Mouse (Mus musculus) right cerebral cortex, adult 2 months (tissue): ENCODE data around the gene Xrn2.
"Not testable (repeated sequence)": the region's sequence is repeated elsewhere in the genome, so short reads cannot be mapped to it uniquely, and the experiment has no call there.

ENCODE experiments used
- DNase-seq, 2 experiments: peaks; one replicate each; pipeline ENCODE4 v3.0.0; 2021 to 2022; ENCODE audit warnings: low spot score in 2 of 2

The Xrn2 gene

DNA sequence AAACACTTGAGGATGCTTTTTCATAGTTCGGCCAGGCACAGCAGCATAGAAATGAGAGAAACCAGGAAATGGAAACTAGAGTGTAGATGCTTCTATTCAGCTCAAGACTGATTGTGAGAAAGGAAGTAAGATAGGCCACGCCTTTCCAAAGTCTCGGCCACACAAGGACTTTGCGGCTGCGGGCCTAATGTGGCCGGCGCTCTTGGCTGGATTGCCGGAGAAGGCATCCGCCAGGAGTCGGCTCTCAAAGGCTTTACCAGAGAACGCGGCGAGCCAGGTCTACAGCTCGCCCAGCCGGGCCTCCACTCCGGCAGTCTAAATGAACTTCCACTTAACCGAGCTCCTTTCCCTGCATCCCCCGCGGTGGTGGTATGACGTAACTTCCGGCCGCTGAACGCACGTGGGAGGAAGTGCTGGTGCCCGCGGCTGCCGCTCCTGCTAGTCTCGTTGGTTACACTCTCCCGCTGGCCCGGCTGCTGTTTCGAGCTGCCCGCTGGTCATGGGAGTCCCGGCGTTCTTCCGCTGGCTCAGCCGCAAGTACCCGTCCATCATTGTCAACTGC lies at the start of gene Xrn2:
Gene Xrn2, plus strand, starts transcription at position 374 of the 562 bp plus-strand sequence.
- peak; percentile 98 for DNase-seq

DNA sequence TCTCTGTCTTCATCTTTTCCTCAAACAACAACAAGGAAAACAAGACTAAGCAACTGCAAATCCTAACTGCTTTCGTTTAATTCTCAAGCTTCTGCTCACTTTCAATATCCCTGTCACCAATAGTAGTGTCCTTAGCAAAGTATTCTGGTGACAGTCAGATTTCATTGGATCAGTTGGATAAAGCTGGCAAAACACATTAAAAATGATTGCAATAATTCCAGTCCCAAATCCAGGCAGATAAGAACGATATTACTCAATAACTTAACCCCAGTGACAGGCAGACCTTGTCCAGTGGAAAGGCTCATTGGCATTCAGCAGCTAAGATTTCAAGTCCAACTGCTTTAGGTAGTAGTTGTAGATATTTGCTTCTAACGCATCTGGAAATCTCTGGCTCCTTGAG lies 37.8 kb upstream of the Xrn2 start:
- no peak for DNase-seq

DNA sequence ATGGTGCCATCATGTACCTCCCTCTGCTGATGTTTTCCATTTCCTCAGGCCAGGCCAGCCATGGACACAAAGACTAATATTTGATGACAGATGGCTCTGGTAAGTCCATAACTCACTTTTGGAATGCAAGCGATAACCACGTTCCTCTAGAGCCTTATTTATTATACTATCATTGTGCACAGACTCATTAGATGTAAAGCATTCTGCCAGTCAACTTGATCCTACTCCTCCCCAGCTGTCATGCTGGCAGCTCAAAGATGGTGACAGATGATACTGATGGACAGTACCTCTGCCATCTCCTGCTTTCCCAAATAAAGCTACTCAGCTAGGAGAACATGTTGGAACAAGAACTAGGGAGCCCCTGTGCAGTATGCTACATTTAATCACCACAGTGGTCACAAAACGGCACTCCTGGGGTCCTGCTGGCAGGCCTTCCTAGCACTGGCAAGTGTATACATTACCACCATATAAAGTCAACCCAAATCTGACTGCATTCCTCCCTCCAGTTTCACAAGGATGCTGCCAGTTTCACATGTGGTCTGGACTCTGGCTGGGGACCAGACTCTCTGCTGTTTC lies 37.3 kb upstream of the Xrn2 start:
- no peak for DNase-seq

DNA sequence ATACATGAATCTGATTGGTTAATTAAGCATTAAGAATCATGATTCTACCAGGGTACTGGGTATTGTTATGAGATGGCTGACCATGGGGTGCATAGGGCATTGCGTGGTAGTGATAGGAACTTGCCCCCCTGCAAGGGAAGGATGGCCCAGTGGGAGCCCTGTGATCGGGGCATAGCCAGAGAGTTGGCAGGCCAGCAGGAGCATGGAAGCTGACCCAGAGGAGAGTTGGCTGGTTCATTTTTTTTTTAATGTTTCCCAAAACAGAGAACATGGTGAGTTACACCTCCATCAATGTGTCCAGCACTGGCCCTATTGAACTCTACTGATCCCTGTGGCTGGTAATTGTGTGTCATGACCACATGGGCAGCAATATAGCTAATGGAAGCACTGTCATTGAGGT lies 30.0 kb upstream of the Xrn2 start:
- no peak for DNase-seq

DNA sequence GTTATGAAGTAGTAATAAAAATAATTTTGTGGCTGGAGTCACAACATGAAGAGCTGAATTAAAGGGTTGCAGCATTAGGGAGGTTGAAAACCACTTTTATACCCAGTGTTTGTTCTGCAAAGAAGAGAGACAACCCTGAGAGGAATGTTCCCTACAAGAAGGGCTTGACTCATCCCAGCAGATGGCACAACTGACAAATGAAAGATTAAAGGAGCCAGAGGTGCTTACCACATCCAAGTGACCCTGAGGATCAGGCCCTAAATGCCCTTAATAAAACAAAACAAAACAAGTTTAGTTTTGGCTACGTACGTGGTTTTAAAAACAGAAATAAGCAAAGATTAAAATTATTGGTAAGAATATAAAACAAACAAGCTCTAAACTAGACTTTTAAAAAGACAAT lies 28.0 kb upstream of the Xrn2 start:
- DNase-seq = no peak

DNA sequence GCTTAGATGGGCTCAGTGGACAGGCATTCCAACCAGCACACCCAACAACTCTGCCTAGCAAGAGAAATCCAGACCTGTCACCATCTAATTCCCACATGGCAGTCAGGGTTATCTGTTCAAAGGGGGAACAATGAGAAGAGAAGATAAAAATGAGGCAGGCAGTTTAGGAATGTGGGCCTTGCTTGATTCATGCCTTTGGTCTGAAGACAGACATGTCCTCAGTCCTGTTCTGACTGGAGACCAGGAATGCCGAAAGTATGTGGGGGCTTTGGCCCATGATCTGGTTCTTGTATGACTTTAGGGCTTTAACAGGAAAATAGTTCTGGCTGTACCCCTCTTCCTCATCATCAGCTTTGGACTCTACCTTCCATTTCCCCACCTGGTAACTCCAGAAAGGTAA lies 27.0 kb upstream of the Xrn2 start:
- no peak for DNase-seq

DNA sequence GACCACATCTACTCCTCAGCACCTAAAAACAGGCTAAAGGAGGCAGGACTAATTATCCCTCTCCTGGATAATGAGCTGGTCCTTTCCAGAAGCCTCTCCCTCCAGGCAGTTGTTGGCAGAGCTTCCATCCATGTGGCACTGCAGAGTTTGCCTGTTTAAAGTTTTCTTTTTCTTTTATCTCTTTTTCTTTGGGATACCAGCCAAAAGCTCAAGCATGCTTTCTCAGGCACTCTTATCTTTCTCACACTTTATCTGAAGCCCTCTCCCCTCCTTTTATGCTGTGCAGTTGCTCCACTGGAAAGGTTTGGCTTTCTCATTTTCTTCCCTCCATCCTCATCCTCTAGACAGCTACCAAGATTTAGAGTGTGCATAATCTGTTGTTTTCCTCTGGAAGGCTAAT lies 26.4 kb upstream of the Xrn2 start:
- DNase-seq = no peak

DNA sequence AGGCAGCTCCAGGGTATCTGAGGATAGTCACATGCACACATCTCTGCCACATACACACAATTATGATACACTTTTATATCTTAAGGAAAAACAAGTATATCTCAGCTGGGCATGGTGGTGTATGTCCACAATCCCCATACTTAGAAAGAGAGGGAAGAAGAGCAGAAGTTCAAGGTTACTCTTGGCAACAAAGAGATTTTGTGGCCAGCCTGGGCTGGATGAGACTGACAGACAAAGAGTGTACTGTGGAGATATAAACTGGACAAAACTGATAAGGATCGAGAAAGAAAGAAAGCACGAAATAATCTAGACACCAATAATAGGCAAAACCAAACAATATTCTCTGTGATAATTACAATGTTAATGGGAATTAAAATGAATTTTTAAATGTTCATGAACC lies 5.5 kb upstream of the Xrn2 start:
- DNase-seq = no peak

DNA sequence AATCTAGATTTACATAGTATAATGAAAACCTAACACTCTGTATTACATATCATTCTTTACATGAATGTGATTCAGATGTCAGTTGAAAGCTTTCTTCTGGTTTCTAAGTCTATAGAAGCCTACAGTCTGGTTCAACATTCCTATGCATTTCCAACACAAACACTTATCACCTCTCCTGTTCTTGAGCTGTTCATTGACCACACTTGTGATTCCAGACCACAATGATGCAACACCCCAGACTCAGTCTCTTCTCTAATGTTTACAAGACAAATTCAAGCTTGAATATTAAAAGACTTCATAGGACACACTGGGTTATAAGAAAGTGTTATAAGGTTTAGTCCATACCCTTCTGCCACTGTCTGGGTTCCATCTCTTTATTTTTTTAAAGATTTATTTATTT lies 3.7 kb upstream of the Xrn2 start:
- DNase-seq = no peak

DNA sequence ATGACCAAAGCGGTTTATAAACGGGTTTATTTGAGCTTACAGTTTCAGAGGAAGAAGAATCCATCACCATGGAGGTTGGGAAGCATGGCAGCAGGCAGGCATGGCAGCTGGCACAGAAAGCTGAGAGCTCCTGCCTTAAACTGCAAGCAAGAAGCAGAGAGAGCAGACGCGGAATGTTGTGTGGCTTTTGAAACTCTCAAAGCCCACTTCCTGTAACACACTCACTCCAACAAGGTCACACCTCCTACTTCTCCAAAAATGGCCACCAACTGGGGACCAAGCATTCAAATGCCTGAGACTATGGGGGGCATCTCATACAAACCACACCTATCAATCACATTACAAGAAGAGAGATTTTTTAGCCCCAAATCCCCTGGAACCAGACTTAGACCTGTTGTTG lies 2.7 kb upstream of the Xrn2 start:
- DNase-seq = no peak

DNA sequence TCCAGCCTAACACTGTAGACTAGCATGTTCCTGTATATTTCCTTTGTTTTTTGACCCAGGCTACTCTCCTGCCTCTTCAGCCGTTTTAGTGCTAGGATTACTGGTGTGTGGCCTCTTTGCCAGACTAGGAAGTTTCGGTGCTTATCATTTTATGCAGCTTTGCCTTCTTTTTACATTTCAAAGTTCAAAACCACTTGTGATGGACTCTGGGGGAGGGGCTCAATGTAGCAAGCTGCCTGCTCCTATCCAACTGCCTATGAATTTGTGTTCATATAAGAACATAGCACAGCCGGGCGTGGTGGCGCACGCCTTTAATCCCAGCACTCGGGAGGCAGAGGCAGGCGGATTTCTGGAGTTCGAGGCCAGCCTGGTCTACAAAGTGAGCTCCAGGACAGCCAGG lies 1.8 kb upstream of the Xrn2 start:
- no peak for DNase-seq

DNA sequence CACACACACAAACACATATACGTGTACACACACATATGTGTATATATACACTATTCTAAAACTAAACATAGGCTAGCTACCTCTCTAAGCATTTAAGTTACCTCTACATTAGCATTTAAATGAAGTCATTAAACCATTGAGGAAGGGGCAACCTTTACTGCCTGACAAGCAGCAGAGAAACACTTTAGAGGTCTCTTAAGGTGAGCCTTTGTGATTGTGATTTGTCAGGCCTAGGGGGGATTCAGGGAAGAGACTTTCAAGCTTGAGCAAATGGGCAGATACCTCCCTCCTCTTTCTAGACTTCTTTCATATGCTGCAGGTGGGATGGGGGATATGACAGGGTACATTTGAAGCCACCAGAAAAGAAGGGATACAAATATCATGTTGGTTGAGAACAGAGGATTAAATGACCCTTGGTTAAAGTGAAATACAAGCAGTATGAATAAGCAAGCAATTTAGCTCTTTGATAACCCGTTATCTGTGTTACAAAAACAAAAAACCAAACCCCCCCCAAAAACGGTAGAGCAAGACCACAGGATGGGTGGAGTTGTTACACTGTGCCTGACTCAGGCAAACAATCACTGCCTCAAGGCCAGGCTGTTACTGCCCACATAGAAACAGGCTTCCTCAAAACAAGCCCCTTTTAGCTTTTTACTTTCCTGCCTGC lies 1.2 kb upstream of the Xrn2 start:
- DNase-seq = no peak

DNA sequence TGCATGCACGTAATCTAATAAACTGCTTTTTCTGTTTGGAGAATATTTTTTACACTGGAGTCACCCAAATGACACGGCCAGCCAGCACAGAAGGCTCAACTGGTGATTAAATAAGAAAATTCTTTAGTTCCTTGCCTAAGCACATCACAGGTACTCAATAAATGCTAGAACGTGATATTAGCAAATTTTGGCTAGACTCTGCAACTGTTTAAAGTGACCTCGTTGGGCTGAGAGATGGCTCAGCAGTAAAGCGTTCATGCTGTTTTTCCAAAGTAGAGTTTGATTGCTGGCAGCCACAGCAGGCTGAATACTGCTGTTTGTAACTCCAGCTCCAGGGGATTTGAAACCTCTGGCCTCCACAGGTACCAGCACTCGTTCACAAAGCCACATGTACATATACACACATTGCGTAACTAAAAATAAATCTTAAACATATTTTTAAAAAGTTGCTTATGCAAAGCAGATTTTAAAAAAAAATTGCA lies 614 bp upstream of the Xrn2 start:
- DNase-seq = no peak

DNA sequence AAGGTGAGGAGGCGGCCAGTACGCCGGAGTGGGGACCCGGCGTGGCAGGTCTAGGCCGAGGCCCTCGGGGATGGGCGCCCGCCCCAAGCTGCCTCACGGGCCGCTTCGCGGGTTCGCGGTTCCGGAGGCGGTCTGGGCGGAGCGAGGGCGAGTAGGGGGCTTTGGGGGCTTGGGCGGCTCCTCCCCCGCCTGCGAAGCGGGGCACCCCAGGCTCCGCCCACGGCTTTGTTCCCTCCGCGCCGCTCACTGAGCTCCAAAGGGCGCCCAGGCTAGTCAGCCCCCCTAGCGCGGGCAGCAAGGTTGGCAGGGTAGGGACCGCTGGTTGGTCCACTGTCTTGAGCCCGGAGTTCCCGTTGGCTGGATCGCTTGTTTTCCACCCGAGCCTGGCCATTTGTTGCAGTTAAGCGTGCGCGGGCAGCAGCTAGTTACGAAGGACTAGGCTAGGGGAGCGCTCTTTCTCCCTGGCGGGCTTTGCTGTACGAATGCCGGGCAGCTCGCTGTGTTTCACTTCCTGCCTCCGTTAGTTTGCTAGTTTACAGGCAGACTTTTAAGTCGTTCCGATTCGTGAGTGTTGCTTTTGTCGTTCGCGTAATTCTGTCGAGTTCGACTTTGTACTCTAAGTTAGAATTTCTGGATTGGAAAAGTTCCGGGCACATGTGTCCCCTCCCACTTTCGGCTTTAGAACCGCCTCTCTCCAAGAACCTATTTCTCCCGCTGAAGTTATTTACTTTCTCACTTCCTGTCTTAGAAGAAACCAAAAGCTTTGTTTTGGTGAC lies 586 bp downstream of the Xrn2 start:
- DNase-seq = peak; percentile 56 to 61

DNA sequence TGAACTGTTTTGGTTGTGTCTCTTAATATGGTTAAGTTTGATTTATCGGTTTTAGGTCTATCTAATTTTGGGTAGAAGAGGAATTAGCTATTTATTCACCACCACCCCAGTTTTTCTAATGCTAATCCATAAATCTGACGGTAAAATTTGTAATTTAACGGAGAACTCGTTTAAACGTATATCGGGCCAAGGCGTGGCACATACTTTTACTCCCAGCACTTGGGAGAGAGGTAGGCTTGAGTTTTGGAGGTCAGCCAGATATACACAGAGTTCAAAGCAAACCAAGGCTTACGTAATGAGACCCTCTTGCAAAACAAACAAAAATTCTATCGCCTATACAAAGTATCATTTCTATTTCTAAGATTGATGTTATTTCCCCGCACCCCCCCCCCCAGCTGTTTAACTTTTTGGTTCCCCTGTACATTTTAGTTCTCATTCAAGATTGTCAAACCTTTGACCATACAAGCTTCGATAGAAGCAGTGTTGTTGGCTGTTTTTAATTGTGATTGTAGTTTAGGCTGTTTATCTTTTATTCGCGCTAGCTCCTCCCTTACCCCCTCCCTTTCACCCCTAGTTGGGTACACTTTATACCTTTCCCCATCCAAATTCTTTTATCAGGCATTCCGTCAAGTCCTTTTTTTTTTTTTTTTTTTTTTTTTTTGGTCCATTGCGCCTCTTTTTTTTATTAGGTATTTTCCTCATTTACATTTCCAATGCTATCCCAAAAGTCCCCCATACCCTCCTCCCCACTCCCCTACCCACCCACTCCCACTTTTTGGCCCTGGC lies 1.5 kb downstream of the Xrn2 start:
- no peak for DNase-seq

DNA sequence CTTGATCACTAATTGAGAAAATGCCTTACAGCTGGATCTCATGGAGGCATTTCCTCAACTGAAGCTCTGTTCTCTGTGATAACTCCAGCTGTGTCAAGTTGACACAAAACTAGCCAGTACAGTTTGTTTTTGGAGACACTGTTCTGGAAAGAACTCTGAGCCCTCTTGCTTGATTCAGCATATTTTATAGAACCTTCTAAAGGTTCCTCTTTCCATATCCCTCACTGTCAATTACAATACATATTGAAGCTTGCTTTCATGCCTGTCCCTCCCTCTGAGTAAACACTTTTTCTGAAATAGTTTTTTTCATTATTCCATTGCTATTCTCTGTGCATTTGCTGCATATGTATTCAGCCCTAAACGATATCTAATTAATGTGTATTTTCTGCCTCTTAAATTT lies 9.2 kb downstream of the Xrn2 start:
- DNase-seq = not testable (repeated sequence)

DNA sequence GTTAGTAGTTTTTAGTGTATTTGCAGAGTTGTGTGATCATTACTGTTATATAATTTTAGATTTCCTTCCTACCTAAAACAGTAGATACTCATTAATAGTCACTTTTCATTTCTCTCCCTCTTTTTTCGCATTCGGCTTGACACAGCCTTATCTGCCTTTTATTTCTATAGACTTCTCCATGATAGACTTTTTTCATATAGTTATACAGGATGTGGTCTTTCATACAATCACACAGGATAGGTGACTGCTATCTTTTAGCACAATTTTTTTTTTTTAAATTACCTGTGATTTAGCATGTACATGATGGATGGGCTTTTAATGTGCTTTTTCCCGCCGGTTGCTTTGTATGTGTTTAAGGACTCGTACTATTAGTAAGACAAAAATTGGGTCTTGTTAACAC lies 10.3 kb downstream of the Xrn2 start:
- DNase-seq = no peak

DNA sequence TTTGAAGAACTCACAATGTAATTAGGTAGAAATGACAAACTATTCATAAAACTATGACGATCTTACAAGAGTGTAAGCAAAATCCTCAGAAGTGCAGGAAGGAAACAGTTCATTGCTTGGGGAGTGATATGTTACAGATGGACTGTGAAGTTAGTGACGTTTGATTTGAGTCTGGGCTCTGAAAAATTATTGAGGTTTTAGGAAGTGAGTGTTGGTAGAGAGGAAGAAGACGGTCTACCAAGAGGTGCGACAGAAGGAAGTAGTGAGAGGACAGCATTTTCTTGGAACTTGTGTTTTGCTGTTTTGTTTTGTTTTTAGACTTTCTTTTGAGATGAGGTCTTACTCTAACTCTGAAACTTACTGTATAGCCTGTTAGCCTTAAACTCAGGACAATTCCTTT lies 10.8 kb downstream of the Xrn2 start:
- DNase-seq = no peak

DNA sequence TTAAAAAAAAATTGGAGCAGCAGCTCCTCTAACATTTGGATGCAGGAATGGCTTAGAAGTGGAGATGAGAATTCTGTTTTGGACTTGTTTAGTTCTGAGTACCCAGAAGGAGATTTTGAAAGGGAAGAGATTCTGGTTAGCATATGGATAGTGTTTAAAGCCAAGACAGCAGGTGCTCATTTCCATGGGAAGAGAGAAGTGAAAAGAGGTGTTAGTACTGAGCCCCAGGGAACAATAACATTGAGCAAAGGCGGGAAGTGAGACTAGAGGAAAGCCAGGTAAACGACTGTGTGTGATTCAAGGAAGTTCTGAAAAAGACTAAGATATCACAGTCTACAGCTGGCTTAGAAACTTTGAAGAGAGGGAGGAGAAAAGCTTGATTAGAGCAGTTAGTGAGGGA lies 20.3 kb downstream of the Xrn2 start:
- no peak for DNase-seq

DNA sequence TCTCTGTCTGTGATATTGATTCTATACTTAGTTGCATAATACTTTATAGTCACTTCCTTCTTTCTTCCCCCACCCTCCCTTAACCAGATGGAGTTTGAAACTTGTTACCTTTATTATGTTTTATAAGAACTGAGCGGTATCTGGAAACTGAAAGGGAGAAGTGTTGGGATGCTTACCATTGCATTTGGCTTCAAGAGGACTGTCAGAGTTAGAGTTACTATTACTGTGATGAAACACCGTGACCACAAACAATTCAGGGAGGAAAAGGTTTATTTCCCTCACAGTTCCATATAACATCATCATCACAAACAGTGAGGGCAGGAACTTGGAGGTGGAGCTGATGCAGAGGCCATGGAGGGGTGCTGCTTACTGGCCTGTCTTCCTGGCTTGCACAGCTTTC lies 23.1 kb downstream of the Xrn2 start:
- no peak for DNase-seq

DNA sequence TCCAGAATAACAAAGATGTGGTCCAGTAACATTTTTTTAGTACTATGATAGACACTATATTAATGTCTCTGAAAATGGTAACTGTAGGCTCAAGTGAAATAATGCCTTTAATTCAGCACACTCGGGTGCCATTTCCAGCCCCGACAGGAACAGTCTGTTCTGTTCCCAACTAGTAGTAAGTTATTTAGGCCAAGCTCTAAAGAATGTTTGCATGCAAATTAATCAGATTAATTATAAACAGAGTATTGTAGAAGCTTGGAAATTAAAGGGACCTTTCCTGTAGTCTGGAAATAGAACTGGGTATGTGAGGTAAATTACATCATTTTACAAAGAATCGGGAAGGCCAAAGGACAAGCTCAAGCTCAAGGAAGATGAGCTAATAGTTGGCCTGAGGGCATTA lies 34.3 kb downstream of the Xrn2 start:
- no peak for DNase-seq
